13 mouse cellular contexts compared by ENCODE assay signal in the genomic region with DNA sequence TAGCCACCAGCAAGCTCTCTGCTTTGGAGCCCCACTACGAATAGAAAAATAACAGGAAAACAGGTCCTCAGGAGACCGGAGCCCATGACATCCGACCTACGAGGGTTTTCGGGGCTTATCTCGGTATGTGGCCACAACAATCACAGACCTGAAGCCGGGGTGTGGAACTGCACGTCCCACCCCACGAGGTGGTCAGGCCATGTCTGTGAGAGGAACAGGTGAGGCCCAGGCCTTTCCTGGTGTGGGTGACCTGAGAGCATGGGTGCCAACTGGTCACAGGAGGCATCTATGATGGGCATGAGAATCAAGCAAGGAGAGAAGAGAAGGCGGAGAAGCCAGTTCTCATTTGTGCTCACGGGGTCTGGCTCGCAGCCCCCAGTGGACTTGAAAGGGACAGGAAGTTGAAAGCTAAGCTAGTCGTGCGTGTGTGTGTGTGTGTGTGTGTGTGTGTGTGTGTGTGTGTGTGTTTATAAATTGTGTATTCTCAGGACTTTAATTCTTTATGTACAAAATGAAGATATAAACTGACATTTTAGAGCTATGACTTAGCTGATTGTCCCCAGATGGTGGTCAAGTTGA.
DNase-seq lines count a peak whose midpoint lies in the region; ATAC-seq and TF ChIP-seq lines count a peak whose summit lies in the region.
"Had no signal": no experiment of that assay in that cellular context is flagged by ENCODE, and none has a peak within 500 bp of the region (broad histone marks: within the 10 kb centered on the region; RNA-seq: fewer than 3 reads in every experiment).

No protein-coding gene starts in this region.

- no peaks in the 10 kb centered on the region for H3K36me3 ChIP-seq in liver, adult 2 months (ENCODE audit: control insufficient read depth, insufficient read depth, low read length)
- H3K36me3 ChIP-seq in liver, embryonic 12.5 days = no peaks in the 10 kb centered on the region
- peaks cover 47% of the 10 kb centered on the region for H3K36me3 ChIP-seq in heart, adult 2 months (ENCODE audit: control insufficient read depth, insufficient read depth, low read length)
- no peaks in the 10 kb centered on the region for H3K36me3 ChIP-seq in heart, embryonic 16.5 days (ENCODE audit: control insufficient read depth, insufficient read depth)
- H3K36me3 ChIP-seq: liver, embryonic 15.5 days had no signal

- no peak overlapping the region for H3K4me2 ChIP-seq in liver, embryonic 12.5 days
- no peak overlapping the region for H3K4me2 ChIP-seq in heart, embryonic 16.5 days (ENCODE audit: low read depth, low read length)
- H3K4me2 ChIP-seq: liver, embryonic 15.5 days had no signal

- TF ChIP-seq POLR2A in liver, adult 2 months (IDR thresholded peaks at IDR 0.05; ENCODE audit: extremely low read depth, insufficient read depth, low read length) = no peak
- no peak for TF ChIP-seq POLR2A in heart, adult 2 months (IDR thresholded peaks at IDR 0.05; ENCODE audit: insufficient read depth, low read depth, low read length)

- intact Hi-C loops in heart, adult 2 months (cut with DNase I) = loop anchor here (5.0 kb wide), 1 partner anchor 76 kb away; no protein-coding TSS in a partner anchor

- 65% methylated on average over 14 of the region's 14 CpGs for WGBS in liver, adult 2 months
- WGBS in liver, embryonic 12.5 days (ENCODE audit: insufficient replicate concordance) = 49% methylated on average over 14 of the region's 14 CpGs
- 44% methylated on average over 14 of the region's 14 CpGs for WGBS in heart, adult 2 months
- 63% methylated on average over 14 of the region's 14 CpGs for WGBS in heart, embryonic 16.5 days

- H3K79me2 ChIP-seq in liver, adult 2 months (ENCODE audit: control insufficient read depth, insufficient read depth, low read length) = no peaks in the 10 kb centered on the region
- no peaks in the 10 kb centered on the region for H3K79me2 ChIP-seq in heart, adult 2 months (replicated peaks; ENCODE audit: control insufficient read depth, insufficient read depth, low read length)

- H3K4me1 ChIP-seq in liver, adult 2 months (ENCODE audit: control insufficient read depth, insufficient read depth, low read length) = no peaks in the 10 kb centered on the region; the same call in 1 of the 2 replicates
- H3K4me1 ChIP-seq in liver, embryonic 12.5 days = no peaks in the 10 kb centered on the region
- H3K4me1 ChIP-seq in heart, adult 2 months (ENCODE audit: control insufficient read depth, insufficient read depth, low read length) = peaks cover 20% of the 10 kb centered on the region
- peaks cover 11% of the 10 kb centered on the region for H3K4me1 ChIP-seq in heart, embryonic 16.5 days (ENCODE audit: control insufficient read depth, insufficient read depth, low read length)
- H3K4me1 ChIP-seq: liver, embryonic 15.5 days had no signal

- no peak for DNase-seq in liver, adult 2 months (ENCODE audit: extremely low read depth, low read depth, low spot score)
- DNase-seq in heart, adult 2 months = peak; percentile 61 to 68
- peak; percentile 41 for DNase-seq in lung, postnatal 36 days
- no peak for DNase-seq in frontal cortex, adult 2 months (ENCODE audit: extremely low spot score in 1 of 2, low spot score in 1 of 2)
- no peak for DNase-seq in T-cell, adult 2 months (ENCODE audit: low spot score)
- DNase-seq in cerebellum, adult 18-20 months = no peak
- DNase-seq: embryo, embryonic 11 days; retina, postnatal 1 day had no signal

- peaks cover 5% of the 10 kb centered on the region; the same call in 1 of the 2 replicates for H3K27me3 ChIP-seq in liver, adult 2 months (ENCODE audit: control insufficient read depth, insufficient read depth, low read length)
- H3K27me3 ChIP-seq in liver, embryonic 12.5 days (replicated peaks) = no peaks in the 10 kb centered on the region; the same call in none of the 2 replicates
- no peaks in the 10 kb centered on the region for H3K27me3 ChIP-seq in heart, adult 2 months (ENCODE audit: control insufficient read depth, insufficient read depth, low read length)
- H3K27me3 ChIP-seq in heart, embryonic 16.5 days (ENCODE audit: control insufficient read depth, insufficient read depth, low read length) = no peaks in the 10 kb centered on the region
- H3K27me3 ChIP-seq: liver, embryonic 15.5 days had no signal

- H3K9me3 ChIP-seq in liver, embryonic 12.5 days (replicated peaks) = no peaks in the 10 kb centered on the region
- no peaks in the 10 kb centered on the region for H3K9me3 ChIP-seq in heart, embryonic 16.5 days (replicated peaks; ENCODE audit: control insufficient read depth, low read length)
- H3K9me3 ChIP-seq: liver, embryonic 15.5 days had no signal

- no peak for ATAC-seq in liver, embryonic 12.5 days
- ATAC-seq in heart, embryonic 16.5 days (replicated peaks; ENCODE audit: extremely low read depth, insufficient read depth, low FRiP score) = no peak; the same call in 1 of the 2 replicates
- ATAC-seq: forebrain, embryonic 14.5 days had no signal

- no peak overlapping the region for H3K9ac ChIP-seq in liver, adult 2 months (ENCODE audit: low read depth, low read length)
- no peak overlapping the region for H3K9ac ChIP-seq in liver, embryonic 12.5 days
- no peak overlapping the region; the same call in 1 of the 2 replicates for H3K9ac ChIP-seq in heart, adult 2 months (ENCODE audit: low read depth, low read length)
- no peak overlapping the region for H3K9ac ChIP-seq in heart, embryonic 16.5 days (ENCODE audit: low read length)
- H3K9ac ChIP-seq: liver, embryonic 15.5 days had no signal

- 0 out of 2 replicates have a peak, but pooled peaks have one; percentile 54 for TF ChIP-seq EP300 in heart, adult 2 months (IDR thresholded peaks at IDR 0.05; ENCODE audit: insufficient read depth, low read depth, low read length)

- H3K4me3 ChIP-seq in liver, adult 2 months (ENCODE audit: insufficient read depth, low read depth, low read length) = no peak overlapping the region
- H3K4me3 ChIP-seq in liver, embryonic 12.5 days = no peak overlapping the region
- H3K4me3 ChIP-seq in heart, adult 2 months = 0 out of 2 replicates have a peak overlapping the region, but pooled peaks have one; percentile 12
- no peak overlapping the region for H3K4me3 ChIP-seq in heart, embryonic 16.5 days (ENCODE audit: low read length)
- H3K4me3 ChIP-seq: liver, embryonic 15.5 days; myocyte had no signal

- H3K27ac ChIP-seq in liver, adult 2 months (replicated peaks; ENCODE audit: insufficient read depth, low read depth, low read length) = peak overlapping the region; percentile 60
- no peak overlapping the region for H3K27ac ChIP-seq in liver, embryonic 12.5 days
- H3K27ac ChIP-seq in heart, adult 2 months = peak overlapping the region; percentile 92
- peak overlapping the region; percentile 79 for H3K27ac ChIP-seq in heart, embryonic 16.5 days (ENCODE audit: low read length)
- H3K27ac ChIP-seq: liver, embryonic 15.5 days had no signal

- TF ChIP-seq CTCF in liver, adult 2 months (IDR thresholded peaks at IDR 0.05; ENCODE audit: low read depth, low read length) = no peak
- no peak for TF ChIP-seq CTCF in heart, adult 2 months (IDR thresholded peaks at IDR 0.05)

Comparison
In these comparisons a context has a peak if more than half of its experiments do, and no peak if none do; other contexts are left out.
1. DNase-seq: peak in heart, adult 2 months (2 of 2) and lung, postnatal 36 days (single experiment); none in liver, adult 2 months (single experiment), frontal cortex, adult 2 months (0 of 2), T-cell, adult 2 months (single experiment) and cerebellum, adult 18-20 months (0 of 2).